Mouse (Mus musculus) C2C12 (cell line): Measurements from ENCODE around the gene Dolk.

ENCODE experiments used
- CEBPB ChIP-seq: IDR thresholded peaks from one replicate; pipeline ENCODE4 v1.6.1; 2011; ENCODE audit warnings: low read depth, mild to moderate bottlenecking, control low read depth, moderate library complexity
- CTCF ChIP-seq: IDR thresholded peaks from one replicate; pipeline ENCODE4 v1.5.1; 2011; ENCODE audit not compliant: control insufficient read depth, insufficient read depth, insufficient read length
- FOSL1 ChIP-seq: IDR thresholded peaks from one replicate; pipeline ENCODE4 v1.8.0; 2011; ENCODE audit warnings: mild to moderate bottlenecking, low read length; ENCODE audit not compliant: poor library complexity, insufficient read depth, severe bottlenecking
- MAX ChIP-seq: IDR thresholded peaks from one replicate; pipeline ENCODE4 v1.6.1; 2011; ENCODE audit warnings: mild to moderate bottlenecking, control low read depth
- MYOD1 ChIP-seq: IDR thresholded peaks from one replicate; pipeline ENCODE4 v1.6.1; 2011; ENCODE audit warnings: low read depth; ENCODE audit not compliant: control insufficient read depth, insufficient read length
- MYOG ChIP-seq: IDR thresholded peaks from one replicate; pipeline ENCODE4 v1.6.1; 2011; ENCODE audit not compliant: control insufficient read depth, insufficient read length; ENCODE audit errors: extremely low read depth
- USF1 ChIP-seq: IDR thresholded peaks from one replicate; pipeline ENCODE4 v1.6.1; 2011; ENCODE audit warnings: low read depth, mild to moderate bottlenecking, control low read depth, moderate library complexity

DNA sequence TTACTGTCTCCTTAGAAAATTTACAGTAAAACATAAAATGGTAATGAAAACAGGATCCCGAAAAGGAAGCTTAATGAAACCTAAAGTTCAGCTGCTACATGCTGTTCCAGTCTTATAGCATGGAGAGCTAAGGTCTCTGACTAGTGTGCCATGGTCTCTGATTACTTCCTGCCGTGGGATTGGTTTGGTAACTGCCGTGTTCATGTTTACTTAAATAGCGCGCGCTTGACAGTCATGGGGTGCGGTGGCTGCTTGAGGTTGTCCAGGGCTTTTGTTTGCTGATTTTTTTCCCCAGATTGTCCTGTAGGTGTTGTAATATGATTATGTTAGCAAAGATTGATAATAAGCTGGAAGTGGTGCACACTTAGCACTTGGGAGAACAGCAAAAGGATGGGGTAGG, 20.0 kb upstream of the Dolk start:
- no peak for TF ChIP-seq USF1
- no peak for TF ChIP-seq CTCF
- no peak for TF ChIP-seq MYOD1
- TF ChIP-seq MAX = no peak
- no peak for TF ChIP-seq MYOG
- no peak for TF ChIP-seq CEBPB
- no peak for TF ChIP-seq FOSL1
